9 mouse cellular contexts compared by ENCODE assay signal in genomic region chr4:62697469-62697868, GRCm38 (mm10).
DNase-seq lines count a peak whose midpoint lies in the region; ATAC-seq and TF ChIP-seq lines count a peak whose summit lies in the region.
"Had no signal": no experiment of that assay in that cellular context is flagged by ENCODE, and none has a peak within 500 bp of the region (broad histone marks: within the 10 kb centered on the region; RNA-seq: fewer than 3 reads in every experiment).

No protein-coding gene starts in this region.

- peak; percentile 63 for ATAC-seq in lung, postnatal 0 days

- H3K36me3 ChIP-seq in hindbrain, embryonic 10.5 days, result peaks cover 65% of the 10 kb centered on the region
- no peaks in the 10 kb centered on the region for H3K36me3 ChIP-seq in lung, postnatal 0 days (ENCODE audit: insufficient read depth, low read length)

- 29% methylated on average over 2 of the region's 2 CpGs for WGBS in hindbrain, embryonic 10.5 days
- 14% methylated on average over 2 of the region's 2 CpGs for WGBS in lung, postnatal 0 days

- H3K27me3 ChIP-seq in hindbrain, embryonic 10.5 days (ENCODE audit: insufficient read depth, poor library complexity, severe bottlenecking), result no peaks in the 10 kb centered on the region
- H3K27me3 ChIP-seq in lung, postnatal 0 days (replicated peaks; ENCODE audit: insufficient read depth, low read length), result no peaks in the 10 kb centered on the region

- 0 out of 2 replicates have a peak overlapping the region, but pooled peaks have one; percentile 35 for H3K27ac ChIP-seq in hindbrain, embryonic 10.5 days
- 0 out of 2 replicates have a peak overlapping the region, but pooled peaks have one; percentile 8 for H3K27ac ChIP-seq in lung, postnatal 0 days (ENCODE audit: low read length)
- H3K27ac ChIP-seq: macrophage had no signal

- no peak overlapping the region for H3K9ac ChIP-seq in lung, postnatal 0 days (replicated peaks; ENCODE audit: low read depth)

- H3K4me2 ChIP-seq in lung, postnatal 0 days (replicated peaks; ENCODE audit: low read depth, low read length), result no peak overlapping the region

- DNase-seq in MN1 (ENCODE audit: low spot score), result peak; percentile 85
- DNase-seq in cerebellum, adult 11-12 months, result peak; percentile 79
- peak; percentile 74 to 93 for DNase-seq in frontal cortex, adult 2 months (ENCODE audit: extremely low spot score in 1 of 2, low spot score in 1 of 2)
- DNase-seq in hindbrain, embryonic 10.5 days (ENCODE audit: low spot score), result peak; percentile 84
- DNase-seq in layer of hippocampus, adult 9-10 months (ENCODE audit: low spot score), result peak; percentile 71
- peak; percentile 95 for DNase-seq in lung, postnatal 0 days (ENCODE audit: low spot score)
- peak; percentile 60 for DNase-seq in retina, postnatal 7 days (ENCODE audit: low read depth, low spot score)
- peak; percentile 60 for DNase-seq in urinary bladder, adult 2 months (ENCODE audit: low spot score)

- no peak for TF ChIP-seq EP300 in lung, postnatal 0 days (IDR thresholded peaks at IDR 0.05)

- peaks cover 65% of the 10 kb centered on the region for H3K4me1 ChIP-seq in hindbrain, embryonic 10.5 days (replicated peaks)
- peaks cover under 1% of the 10 kb centered on the region; the same call in 1 of the 2 replicates for H3K4me1 ChIP-seq in lung, postnatal 0 days (ENCODE audit: insufficient read depth, low read depth, low read length)

- H3K4me3 ChIP-seq in hindbrain, embryonic 10.5 days, result no peak overlapping the region
- H3K4me3 ChIP-seq in lung, postnatal 0 days (ENCODE audit: low read depth, low read length), result no peak overlapping the region

- TF ChIP-seq CTCF in lung, postnatal 0 days (IDR thresholded peaks at IDR 0.05), result peak; percentile 96

- H3K9me3 ChIP-seq in hindbrain, embryonic 10.5 days, result no peaks in the 10 kb centered on the region
- H3K9me3 ChIP-seq in lung, postnatal 0 days (ENCODE audit: low read length), result no peaks in the 10 kb centered on the region
